Mouse (Mus musculus) stomach, embryonic 14.5 days (tissue): ENCODE measurements around the gene Gpld1. TPM values are rescaled to one million over a fixed set of nuclear protein-coding genes. Genes with fewer than 3 reads are reported as not detected.
A peak's percentile ranks its signal among the peaks of the same experiment; 100 is the strongest.

Experiments
- ATAC-seq: fragments of 200-750 bp; cut with Nextera tagmentation; 2 replicates; pipeline ENCODE4 v1.8.0; 2017; ENCODE audit warnings: low read depth, moderate TSS enrichment; ENCODE audit not compliant: insufficient number of reproducible peaks, insufficient read depth, low FRiP score
- H3K27ac ChIP-seq: fragments of 300-500 bp; sonication (generic); 2 replicates; pipeline ENCODE4 v1.5.1; 2014; ENCODE audit warnings: mild to moderate bottlenecking, low read length, moderate library complexity, mixed read lengths
- H3K27me3 ChIP-seq: fragments of 300-500 bp; sonication (generic); 2 replicates; pipeline ENCODE4 v1.6.1; 2014; ENCODE audit warnings: low read length, control low read depth, mixed read lengths; ENCODE audit not compliant: control insufficient read depth, insufficient read depth
- H3K36me3 ChIP-seq: fragments of 300-500 bp; sonication (generic); 2 replicates; pipeline ENCODE4 v1.6.1; 2014; ENCODE audit warnings: mild to moderate bottlenecking, control low read depth, low read length, moderate library complexity, mixed read lengths; ENCODE audit not compliant: control insufficient read depth, insufficient read depth
- H3K4me1 ChIP-seq: fragments of 300-500 bp; sonication (generic); 2 replicates; pipeline ENCODE4 v1.6.1; 2014; ENCODE audit warnings: low read length, control low read depth, mixed read lengths; ENCODE audit not compliant: control insufficient read depth, insufficient read depth
- H3K4me2 ChIP-seq: fragments of 300-500 bp; sonication (generic); replicated peaks from 2 replicates; pipeline ENCODE4 v1.6.1; 2014; ENCODE audit warnings: low read depth, low read length, control low read depth
- H3K4me3 ChIP-seq: fragments of 300-500 bp; sonication (generic); 2 replicates; pipeline ENCODE4 v1.5.1; 2014; ENCODE audit warnings: low read depth, low read length, control low read depth
- H3K9ac ChIP-seq: fragments of 300-500 bp; sonication (generic); replicated peaks from 2 replicates; pipeline ENCODE4 v1.6.1; 2014; ENCODE audit warnings: low read depth, mild to moderate bottlenecking, control low read depth, low read length, moderate library complexity, mixed read lengths
- H3K9me3 ChIP-seq: fragments of 300-500 bp; sonication (generic); 2 replicates; pipeline ENCODE4 v1.6.1; 2016; ENCODE audit warnings: low read depth, low read length, control low read depth; ENCODE audit not compliant: control insufficient read depth
- WGBS: fragments of 180-500 bp; shearing (Covaris S2); extraction: QIAGEN DNeasy Blood & Tissue Kit; methylation state at CpG from one replicate; pipeline ENCODE4 v1.1.7; 2014; 5-methylcytosine and 5-hydroxymethylcytosine counted together
- polyA plus RNA-seq: library from polyadenylated mRNA; unstranded; fragments of >200 nt; fragmentation: Nextera tagmentation; extraction: Ambion mirVana; gene quantifications from 2 replicates; pipeline ENCODE4 v1.2.1, GENCODE M21; 2014

The Gpld1 gene
- polyA plus RNA-seq, 1 experiment from 2014 or later: 3.9 TPM

DNA sequence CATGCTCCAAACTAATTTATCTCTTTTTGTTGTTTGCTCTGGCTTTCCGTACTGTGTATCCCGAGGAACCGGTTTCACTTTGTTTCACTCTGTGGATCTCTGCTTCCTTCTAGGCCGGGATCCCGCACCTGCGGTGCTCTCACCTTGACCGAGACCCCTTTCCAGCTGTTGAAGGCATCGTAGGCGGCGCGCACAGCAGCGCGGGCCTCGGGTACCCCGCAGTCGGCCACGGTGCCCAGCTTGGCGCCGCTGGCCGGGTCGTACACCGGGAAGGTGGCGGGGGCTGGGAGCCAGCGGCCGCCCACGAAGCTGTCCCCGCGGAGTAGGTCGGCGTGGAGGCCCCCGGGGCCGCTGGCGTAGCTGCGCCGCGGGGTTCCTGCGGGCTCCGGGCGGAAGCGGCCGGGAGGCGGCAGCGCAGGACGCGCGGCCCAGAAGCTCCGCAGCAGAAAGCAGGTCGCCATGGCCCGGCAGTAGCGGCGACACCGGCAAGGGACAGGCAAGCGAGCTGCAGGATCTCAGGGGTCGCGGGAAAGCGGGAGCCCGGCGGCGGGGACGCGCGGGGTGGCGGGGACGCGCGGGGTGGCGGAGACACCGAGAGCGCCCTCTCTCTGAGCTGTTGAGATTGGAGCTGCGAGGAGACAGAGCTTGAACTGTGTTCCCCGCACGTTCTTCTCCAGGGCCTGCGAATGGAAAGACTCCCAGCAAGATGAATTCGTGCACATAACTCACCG is 5.7 kb upstream of the Gpld1 start, which contains the start of gene Aldh5a1:
TSS of gene Aldh5a1 (minus strand) at position 554 of the 731 bp plus-strand sequence.
- peak within 1 kb of the TSS; percentile 91 for H3K27ac ChIP-seq
- under 1% methylated on average over 67 of the region's 75 CpGs for WGBS

DNA sequence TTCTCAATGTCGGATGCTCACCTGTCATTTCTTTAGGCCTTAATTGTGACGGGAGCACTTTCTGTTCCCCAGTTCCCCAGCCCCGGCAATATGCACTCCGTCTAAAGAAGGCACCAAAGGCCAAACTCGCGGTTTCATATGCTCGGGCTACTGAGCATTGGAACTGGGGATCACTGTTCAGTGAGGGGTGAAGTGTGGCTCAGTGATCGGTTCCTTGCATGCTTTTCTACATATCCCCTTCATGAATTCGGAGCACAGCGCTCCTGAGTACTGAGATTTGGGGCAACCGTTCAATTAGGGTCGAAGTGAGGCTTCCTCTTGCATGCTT is 5.1 kb upstream of the Gpld1 start:
- H3K4me3 ChIP-seq: peak overlapping the region; percentile 86
- no peaks in the 10 kb centered on the region for H3K27me3 ChIP-seq
- ATAC-seq: no peak
- H3K9ac ChIP-seq: peak overlapping the region; percentile 87
- WGBS: 22% methylated on average over 12 of the region's 12 CpGs
- peak overlapping the region; percentile 91; the same call in 1 of the 2 replicates for H3K27ac ChIP-seq
- H3K36me3 ChIP-seq: no peaks in the 10 kb centered on the region
- no peaks in the 10 kb centered on the region for H3K9me3 ChIP-seq
- peak overlapping the region; percentile 73 for H3K4me2 ChIP-seq
- no peaks in the 10 kb centered on the region for H3K4me1 ChIP-seq

More for the DNA sequence above, 5.7 kb upstream of the Gpld1 start, which contains the start of gene Aldh5a1:
- Histone ChIP-seq H3K9ac (peak within 1 kb of the TSS; percentile 87), H3K4me1 (no peaks in the 10 kb centered on the region), H3K27me3 (no peaks in the 10 kb centered on the region), H3K4me3 (peak within 1 kb of the TSS; percentile 86), H3K36me3 (no peaks in the 10 kb centered on the region), H3K4me2 (peak within 1 kb of the TSS; percentile 73), H3K9me3 (no peaks in the 10 kb centered on the region)
- peak; percentile 76 for ATAC-seq

DNA sequence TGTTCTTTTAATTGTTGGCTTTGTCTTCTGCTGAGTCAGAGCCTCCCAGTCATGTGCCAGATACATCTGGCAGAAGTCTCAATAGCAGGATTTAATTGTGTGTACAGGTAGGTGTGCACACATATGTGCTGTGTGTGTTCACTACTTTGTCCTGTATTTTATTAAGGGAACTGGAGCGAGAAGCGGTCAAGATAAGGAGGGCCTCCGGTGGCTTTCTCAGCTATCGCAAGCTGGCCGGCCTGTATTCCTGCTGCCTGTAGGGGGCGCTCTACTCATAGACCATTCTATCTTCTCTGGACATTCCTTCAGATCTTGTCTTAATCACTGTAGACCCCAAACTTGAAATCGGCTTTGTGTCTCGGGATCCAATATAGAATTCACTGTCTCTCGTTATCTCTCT is 4.3 kb upstream of the Gpld1 start:
- ATAC-seq: no peak
- Histone ChIP-seq H3K4me2 (peak overlapping the region; percentile 73), H3K9me3 (no peaks in the 10 kb centered on the region), H3K27me3 (no peaks in the 10 kb centered on the region), H3K36me3 (no peaks in the 10 kb centered on the region), H3K4me3 (no peak overlapping the region), H3K9ac (no peak overlapping the region), H3K4me1 (no peaks in the 10 kb centered on the region), H3K27ac (no peak overlapping the region)
- WGBS: 33% methylated on average over 9 of the region's 9 CpGs

DNA sequence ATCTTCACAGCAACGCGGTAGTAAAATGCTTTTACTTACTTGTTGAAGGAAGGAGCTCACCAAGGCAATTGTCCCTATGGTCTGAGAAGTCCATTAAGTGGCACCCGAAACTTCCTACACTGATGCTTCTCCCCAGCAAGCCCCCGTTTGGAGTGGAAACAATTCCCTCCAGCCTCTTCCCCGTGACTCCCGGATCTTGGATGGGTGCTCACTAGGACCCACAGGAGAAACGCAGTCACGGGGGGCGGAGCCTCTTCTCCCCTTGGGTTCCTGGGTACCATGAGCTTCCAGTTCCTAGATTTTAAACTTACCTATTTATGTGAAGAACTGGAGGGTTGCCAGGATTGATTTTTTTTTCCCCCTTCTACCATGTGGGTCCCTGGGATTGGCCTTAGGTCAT is 3.5 kb upstream of the Gpld1 start:
- 86% methylated on average over 9 of the region's 9 CpGs for WGBS
- no peak for ATAC-seq
- no peaks in the 10 kb centered on the region for H3K4me1 ChIP-seq
- no peaks in the 10 kb centered on the region for H3K27me3 ChIP-seq
- no peak overlapping the region for H3K4me3 ChIP-seq
- H3K27ac ChIP-seq: no peak overlapping the region
- H3K4me2 ChIP-seq: no peak overlapping the region
- H3K9ac ChIP-seq: no peak overlapping the region
- no peaks in the 10 kb centered on the region for H3K9me3 ChIP-seq
- no peaks in the 10 kb centered on the region for H3K36me3 ChIP-seq

DNA sequence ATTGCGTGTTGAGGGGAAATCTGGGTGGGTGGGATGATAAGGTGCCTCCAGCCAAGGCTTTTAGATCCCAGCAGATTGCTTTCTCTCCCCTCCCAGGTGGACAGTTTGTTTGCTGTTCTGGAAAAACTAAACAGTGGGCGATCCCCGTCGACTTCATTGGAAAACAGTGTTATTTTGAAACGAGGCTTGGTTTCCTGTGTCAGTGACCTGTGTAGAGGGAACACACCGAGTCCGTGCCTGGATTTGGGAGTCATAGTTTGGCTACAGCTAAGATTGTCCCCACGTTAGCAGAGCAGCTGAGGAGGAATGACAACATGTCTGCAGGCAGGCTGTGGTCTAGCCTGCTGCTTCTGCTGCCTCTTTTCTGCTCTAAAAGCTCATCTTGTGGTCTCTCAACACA is 351 bp downstream of the Gpld1 start:
- Histone ChIP-seq H3K27me3 (no peaks in the 10 kb centered on the region), H3K4me3 (no peak overlapping the region), H3K27ac (no peak overlapping the region), H3K4me2 (no peak overlapping the region), H3K9me3 (no peaks in the 10 kb centered on the region), H3K4me1 (0 out of 2 replicates have a peak, but pooled peaks cover 2% of the 10 kb centered on the region), H3K36me3 (no peaks in the 10 kb centered on the region), H3K9ac (no peak overlapping the region)
- ATAC-seq: no peak
- 67% methylated on average over 8 of the region's 8 CpGs for WGBS

DNA sequence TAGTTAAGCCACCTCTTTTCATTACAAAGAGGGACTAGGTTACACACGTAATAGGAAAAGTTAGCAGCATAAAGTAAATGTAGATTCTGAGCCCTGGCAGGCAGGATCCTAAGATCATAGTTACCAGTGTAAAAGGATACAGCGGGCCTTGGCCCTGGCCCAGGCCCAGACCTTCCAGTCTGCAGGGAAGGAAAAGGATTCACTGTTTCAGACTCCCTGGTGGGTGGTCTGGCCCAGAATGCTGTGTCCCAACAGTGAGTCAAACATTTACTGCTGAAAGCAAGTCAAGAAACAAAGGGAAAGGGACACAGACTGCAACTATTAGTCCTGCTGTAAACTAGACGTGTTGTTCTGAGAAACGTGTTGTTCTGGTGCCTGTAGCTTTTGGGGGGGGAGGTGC is 2.6 kb downstream of the Gpld1 start:
- Histone ChIP-seq H3K36me3 (no peaks in the 10 kb centered on the region), H3K4me3 (no peak overlapping the region), H3K27me3 (no peaks in the 10 kb centered on the region), H3K27ac (no peak overlapping the region), H3K4me1 (0 out of 2 replicates have a peak, but pooled peaks cover 2% of the 10 kb centered on the region), H3K9me3 (no peaks in the 10 kb centered on the region), H3K4me2 (no peak overlapping the region), H3K9ac (no peak overlapping the region)
- 25% methylated on average over 4 of the region's 4 CpGs for WGBS
- peak; percentile 37; the same call in 1 of the 2 replicates for ATAC-seq

DNA sequence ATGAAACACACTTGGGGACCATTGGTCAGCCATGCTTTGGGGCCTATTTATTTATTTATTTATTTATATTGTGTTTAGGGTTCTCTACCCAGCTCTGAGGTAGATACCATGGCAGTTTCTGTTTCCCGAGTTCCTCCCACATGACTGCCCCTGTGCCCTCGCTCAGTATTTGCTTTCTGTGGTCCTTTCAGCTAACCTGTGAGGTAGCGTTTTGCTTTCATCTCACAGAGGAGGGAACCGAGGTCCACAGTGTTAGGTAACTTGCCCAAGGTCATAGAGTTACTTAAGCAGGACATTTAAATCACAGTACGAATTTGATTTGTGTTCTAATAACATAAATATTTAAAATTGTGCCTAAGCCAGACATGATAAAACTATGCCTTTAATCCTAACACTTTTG is 4.2 kb downstream of the Gpld1 start:
- H3K36me3 ChIP-seq: no peaks in the 10 kb centered on the region
- whole genome bisulfite sequencing: 56% methylated on average over 5 of the region's 5 CpGs
- H3K4me2 ChIP-seq: no peak overlapping the region
- H3K4me1 ChIP-seq: 0 out of 2 replicates have a peak, but pooled peaks cover 5% of the 10 kb centered on the region
- no peak overlapping the region for H3K27ac ChIP-seq
- no peak overlapping the region for H3K4me3 ChIP-seq
- ATAC-seq: 0 out of 2 replicates have a peak, but pooled peaks have one; percentile 10
- H3K9ac ChIP-seq: no peak overlapping the region
- H3K9me3 ChIP-seq: no peaks in the 10 kb centered on the region
- no peaks in the 10 kb centered on the region for H3K27me3 ChIP-seq

DNA sequence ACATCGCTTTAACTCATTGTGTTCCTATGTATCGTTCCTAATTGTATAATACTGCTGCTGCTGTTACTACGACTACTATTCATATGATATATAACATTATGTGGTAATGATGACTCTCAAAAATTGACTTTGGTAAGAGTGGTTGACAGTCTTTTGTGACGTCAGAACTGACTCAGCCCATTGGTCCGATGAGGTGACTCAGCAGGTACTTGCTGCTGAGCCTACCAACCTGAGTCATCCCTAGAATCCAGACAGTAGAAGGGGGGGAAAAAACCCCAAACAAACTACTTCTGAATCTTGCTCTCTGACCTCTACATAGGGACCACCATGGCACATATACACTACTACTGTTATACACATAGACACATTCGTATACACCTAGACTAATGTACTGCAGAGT is 5.9 kb downstream of the Gpld1 start:
- WGBS: 87% methylated on average over 6 of the region's 6 CpGs
- Histone ChIP-seq H3K27me3 (no peaks in the 10 kb centered on the region), H3K4me2 (no peak overlapping the region), H3K4me3 (no peak overlapping the region), H3K9me3 (no peaks in the 10 kb centered on the region), H3K36me3 (no peaks in the 10 kb centered on the region), H3K4me1 (0 out of 2 replicates have a peak, but pooled peaks cover 5% of the 10 kb centered on the region), H3K9ac (no peak overlapping the region), H3K27ac (no peak overlapping the region)
- ATAC-seq: no peak
